Comparison of ENCODE assay signal across 18 mouse cellular contexts in the genomic region with DNA sequence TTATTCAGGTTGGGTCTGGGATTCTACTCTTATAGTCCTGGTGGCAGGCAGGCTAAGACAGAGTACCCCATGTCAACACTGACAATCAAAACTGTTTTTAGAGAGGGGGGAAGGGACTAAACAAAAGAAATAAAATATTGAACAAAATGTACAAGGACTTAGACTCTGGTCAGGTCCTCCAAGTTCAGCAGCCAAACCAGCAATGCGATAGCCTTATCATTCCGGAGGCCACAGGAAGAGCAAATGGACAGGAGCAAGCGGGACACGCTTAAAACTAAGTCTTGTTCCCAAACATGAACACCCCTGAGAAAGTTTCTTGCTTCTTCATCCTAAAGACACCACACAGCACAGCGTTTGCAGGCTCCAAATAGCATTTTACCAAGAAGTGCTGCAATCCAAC.
"Had no signal": no experiment of that assay in that cellular context is flagged by ENCODE, and none has a peak within 500 bp of the region (broad histone marks: within the 10 kb centered on the region; RNA-seq: fewer than 3 reads in every experiment).

No protein-coding gene starts in this region.

- DNase-seq: lung, embryonic 14.5 days; lung, postnatal 10 days; lung, postnatal 4 days; midbrain, embryonic 14.5 days; retina, postnatal 1 day; right cerebral cortex, adult 18-20 months; right cerebral cortex, postnatal 25 days; right cerebral cortex, postnatal 4 days; spleen, adult 18-20 months; thymus, adult 18-20 months; thymus, postnatal 14 days; thymus, postnatal 36 days had no signal

- H3K27ac ChIP-seq: midbrain, embryonic 10.5 days; midbrain, embryonic 12.5 days; neural tube, embryonic 13.5 days; neural tube, embryonic 15.5 days had no signal

- H3K4me2 ChIP-seq: lung, embryonic 14.5 days; midbrain, embryonic 12.5 days; neural tube, embryonic 13.5 days; neural tube, embryonic 15.5 days had no signal

- H3K9ac ChIP-seq: lung, embryonic 14.5 days; midbrain, embryonic 12.5 days; neural tube, embryonic 13.5 days; neural tube, embryonic 15.5 days had no signal

- H3K27me3 ChIP-seq: midbrain, embryonic 12.5 days; neural tube, embryonic 13.5 days; neural tube, embryonic 15.5 days had no signal

- H3K4me3 ChIP-seq: midbrain, embryonic 10.5 days; midbrain, embryonic 12.5 days; myocyte; neural tube, embryonic 13.5 days; neural tube, embryonic 15.5 days had no signal

- H3K36me3 ChIP-seq: midbrain, embryonic 10.5 days; midbrain, embryonic 12.5 days; neural tube, embryonic 15.5 days had no signal

- H3K9me3 ChIP-seq: midbrain, embryonic 10.5 days; midbrain, embryonic 12.5 days; neural tube, embryonic 13.5 days; neural tube, embryonic 15.5 days had no signal

- ATAC-seq: midbrain, embryonic 16.5 days had no signal
